Mouse (Mus musculus) bone marrow macrophage, adult 2 months (primary cell): ENCODE data around the gene Muc4.

ENCODE experiments used
- CTCF ChIP-seq: IDR thresholded peaks from 2 replicates; pipeline ENCODE4 v1.5.1; 2012; ENCODE audit warnings: low read depth, mild to moderate bottlenecking, low read length, moderate library complexity
- POLR2A ChIP-seq: IDR thresholded peaks from 2 replicates; pipeline ENCODE4 v1.6.1; 2012; ENCODE audit warnings: mild to moderate bottlenecking, low read depth, low read length, borderline replicate concordance

GRCm38 (mm10) chr16:32826521-32826920 lies 90.8 kb downstream of the Muc4 start:
- TF ChIP-seq CTCF: no peak
- no peak for TF ChIP-seq POLR2A
